Mouse (Mus musculus) testis, adult 2 months (tissue): ENCODE data around the gene Arhgap9.

ENCODE experiments used
- CTCF ChIP-seq: fragments of 200-500 bp; IDR thresholded peaks from 2 replicates; pipeline ENCODE4 v1.5.1; 2012; ENCODE audit warnings: low read depth, mild to moderate bottlenecking, inconsistent platforms, low read length, moderate library complexity; ENCODE audit not compliant: control insufficient read depth, insufficient read depth, insufficient replicate concordance
- POLR2A ChIP-seq: fragments of 200-500 bp; IDR thresholded peaks from 2 replicates; pipeline ENCODE4 v1.6.1; 2012; ENCODE audit warnings: low read depth, mild to moderate bottlenecking, inconsistent platforms, low read length, moderate library complexity; ENCODE audit not compliant: control insufficient read depth

DNA sequence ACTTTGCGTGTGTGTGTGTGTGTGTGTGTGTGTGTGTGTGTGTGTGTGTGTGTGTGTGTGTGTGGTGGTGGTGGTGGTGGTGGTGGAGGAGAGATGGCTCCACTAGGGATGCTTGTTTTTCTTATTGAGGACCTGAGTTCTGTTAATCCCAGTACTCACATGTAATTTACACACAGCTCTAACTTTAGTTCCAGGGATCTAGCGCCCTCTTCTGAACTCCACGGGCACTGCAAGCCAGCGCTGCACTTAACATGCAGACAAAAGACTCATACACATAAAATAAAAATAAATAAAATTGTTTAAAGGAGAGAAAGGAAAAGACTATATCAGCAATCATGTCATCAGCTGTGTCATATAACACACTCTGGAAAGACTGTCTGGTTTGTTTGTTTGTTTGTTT is 27.2 kb downstream of the Arhgap9 start:
- TF ChIP-seq CTCF = peak; percentile 40; the same call in 1 of the 2 replicates
- no peak for TF ChIP-seq POLR2A
